Mouse (Mus musculus) forelimb bud, embryonic 11.5 days (tissue): ENCODE results near the gene Igsf21.

Experiments
- DNase-seq: peaks from one replicate; pipeline ENCODE4 v3.0.0-alpha.2; 2012; ENCODE audit warnings: low read depth, low spot score

Gene Igsf21

GRCm38 (mm10) chr4:140196717-140197116 lies 49.9 kb downstream of the Igsf21 start:
- no peak for DNase-seq

- no peak for DNase-seq
Observed at GRCm38 (mm10) chr4:140192276-140193002, 54.1 kb downstream of the Igsf21 start.

- no peak for DNase-seq
Observed at GRCm38 (mm10) chr4:140189601-140190000, 57.0 kb downstream of the Igsf21 start.

GRCm38 (mm10) chr4:140188626-140189025 lies 58.0 kb downstream of the Igsf21 start:
- DNase-seq, result no peak

GRCm38 (mm10) chr4:140187404-140188145 lies 59.0 kb downstream of the Igsf21 start:
- no peak for DNase-seq

- no peak for DNase-seq
Observed at GRCm38 (mm10) chr4:140179576-140179975, 67.0 kb downstream of the Igsf21 start.

GRCm38 (mm10) chr4:140177055-140177454 lies 69.5 kb downstream of the Igsf21 start:
- no peak for DNase-seq

GRCm38 (mm10) chr4:140173746-140174399 lies 72.7 kb downstream of the Igsf21 start:
- DNase-seq, result no peak

- no peak for DNase-seq
Observed at GRCm38 (mm10) chr4:140173084-140173483, 73.5 kb downstream of the Igsf21 start.

- DNase-seq, result no peak
Observed at GRCm38 (mm10) chr4:140171917-140172316, 74.7 kb downstream of the Igsf21 start.

- no peak for DNase-seq
Observed at GRCm38 (mm10) chr4:140171189-140171588, 75.4 kb downstream of the Igsf21 start.

- DNase-seq, result no peak
Observed at GRCm38 (mm10) chr4:140165851-140166250, 80.7 kb downstream of the Igsf21 start.

GRCm38 (mm10) chr4:140164662-140165061 lies 81.9 kb downstream of the Igsf21 start:
- no peak for DNase-seq

GRCm38 (mm10) chr4:140159617-140160016 lies 87.0 kb downstream of the Igsf21 start:
- no peak for DNase-seq

GRCm38 (mm10) chr4:140154899-140155463 lies 91.6 kb downstream of the Igsf21 start:
- DNase-seq, result no peak

GRCm38 (mm10) chr4:140154484-140154883 lies 92.1 kb downstream of the Igsf21 start:
- no peak for DNase-seq

- DNase-seq, result no peak
Observed at GRCm38 (mm10) chr4:140153711-140154114, 92.9 kb downstream of the Igsf21 start.

GRCm38 (mm10) chr4:140153101-140153500 lies 93.5 kb downstream of the Igsf21 start:
- peak; percentile 59 for DNase-seq

- no peak for DNase-seq
Observed at GRCm38 (mm10) chr4:140149706-140150105, 96.9 kb downstream of the Igsf21 start.

- no peak for DNase-seq
Observed at GRCm38 (mm10) chr4:140147857-140148695, 98.5 kb downstream of the Igsf21 start.
